Mouse (Mus musculus) G1E-ER4 (cell line): ENCODE data around the gene Cd2. TPM values are rescaled to one million over a fixed set of nuclear protein-coding genes. Genes with fewer than 3 reads are reported as not detected.

Experiments
- GATA1 ChIP-seq: IDR thresholded peaks from one replicate; pipeline ENCODE4 v1.8.0; 2012; ENCODE audit warnings: low read length, inconsistent platforms
- polyA plus RNA-seq: library from polyadenylated mRNA; stranded (reverse); fragments of >175 nt; gene quantifications from 2 replicates; pipeline ENCODE4 v1.2.3, GENCODE M21; 2012

Cd2 gene
- polyA plus RNA-seq, 1 experiment, result not detected

GRCm38 (mm10) chr3:101256090-101256489, 31.6 kb downstream of the Cd2 start:
- TF ChIP-seq GATA1, result no peak

GRCm38 (mm10) chr3:101252141-101252540, 35.6 kb downstream of the Cd2 start:
- no peak for TF ChIP-seq GATA1

- TF ChIP-seq GATA1, result no peak
These were observed 37.9 kb downstream of the Cd2 start for GRCm38 (mm10) chr3:101249846-101250245.

- no peak for TF ChIP-seq GATA1
These were observed 42.5 kb downstream of the Cd2 start for GRCm38 (mm10) chr3:101245212-101245611.

DNA sequence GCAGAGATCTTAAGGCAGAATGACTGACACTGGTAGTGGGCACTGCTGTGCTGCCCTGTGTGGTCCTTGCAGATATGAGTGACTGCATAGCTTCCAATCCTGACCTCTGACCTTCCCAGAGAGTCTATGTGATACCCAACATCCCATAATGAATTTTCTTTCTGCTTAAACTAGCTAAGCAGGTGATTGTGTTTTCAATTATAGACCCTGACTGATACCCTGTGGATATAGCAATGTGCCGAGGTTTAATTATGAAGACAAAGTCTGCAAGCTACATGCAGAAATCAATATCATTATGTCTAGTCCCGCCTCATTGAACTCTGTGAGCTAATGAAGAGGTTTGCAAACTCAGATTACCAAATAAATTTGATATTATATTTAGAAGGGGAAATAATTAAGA, 44.7 kb downstream of the Cd2 start:
- TF ChIP-seq GATA1, result no peak

DNA sequence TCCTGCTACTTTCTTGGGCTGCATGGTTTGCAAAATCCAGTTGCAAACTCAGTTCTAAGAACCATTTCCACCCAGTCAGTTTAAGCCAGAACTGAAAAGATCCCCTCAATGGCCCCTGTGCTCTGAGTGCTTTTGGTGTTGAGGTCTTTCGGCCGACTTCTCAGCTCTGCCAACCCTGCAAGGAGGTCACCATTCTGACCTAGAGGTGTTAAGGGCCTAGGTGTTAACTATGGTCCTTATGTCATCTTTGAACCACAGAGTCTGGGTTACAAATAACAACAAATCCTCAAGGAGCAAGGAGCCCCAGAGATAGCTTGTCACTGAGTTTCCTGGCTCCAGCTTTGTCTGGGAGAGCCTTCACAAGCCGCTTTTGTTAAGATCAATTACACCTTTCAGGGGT, 45.9 kb downstream of the Cd2 start:
- no peak for TF ChIP-seq GATA1

GRCm38 (mm10) chr3:101240859-101241258, 46.9 kb downstream of the Cd2 start:
- no peak for TF ChIP-seq GATA1

GRCm38 (mm10) chr3:101239236-101239635, 48.5 kb downstream of the Cd2 start:
- TF ChIP-seq GATA1, result no peak

DNA sequence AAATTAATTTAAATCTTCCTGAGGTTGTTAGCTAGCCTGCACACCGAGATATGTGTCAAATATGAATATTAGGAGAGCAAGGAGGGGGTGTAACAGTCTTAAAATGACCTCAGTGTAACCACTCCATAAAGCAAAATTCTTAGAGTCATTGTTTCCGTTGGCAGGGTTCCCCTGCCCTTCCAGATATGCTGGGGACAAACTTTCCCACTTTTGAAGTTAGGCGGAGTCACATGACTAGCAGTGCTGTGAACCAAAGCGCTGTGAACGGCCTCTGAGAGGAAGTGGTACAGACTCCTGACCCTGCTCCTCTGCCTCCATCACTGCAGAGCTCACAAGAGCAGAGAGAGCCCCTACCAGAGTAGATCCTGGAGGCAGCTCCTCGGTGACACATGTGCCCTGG, 49.0 kb downstream of the Cd2 start:
- no peak for TF ChIP-seq GATA1

DNA sequence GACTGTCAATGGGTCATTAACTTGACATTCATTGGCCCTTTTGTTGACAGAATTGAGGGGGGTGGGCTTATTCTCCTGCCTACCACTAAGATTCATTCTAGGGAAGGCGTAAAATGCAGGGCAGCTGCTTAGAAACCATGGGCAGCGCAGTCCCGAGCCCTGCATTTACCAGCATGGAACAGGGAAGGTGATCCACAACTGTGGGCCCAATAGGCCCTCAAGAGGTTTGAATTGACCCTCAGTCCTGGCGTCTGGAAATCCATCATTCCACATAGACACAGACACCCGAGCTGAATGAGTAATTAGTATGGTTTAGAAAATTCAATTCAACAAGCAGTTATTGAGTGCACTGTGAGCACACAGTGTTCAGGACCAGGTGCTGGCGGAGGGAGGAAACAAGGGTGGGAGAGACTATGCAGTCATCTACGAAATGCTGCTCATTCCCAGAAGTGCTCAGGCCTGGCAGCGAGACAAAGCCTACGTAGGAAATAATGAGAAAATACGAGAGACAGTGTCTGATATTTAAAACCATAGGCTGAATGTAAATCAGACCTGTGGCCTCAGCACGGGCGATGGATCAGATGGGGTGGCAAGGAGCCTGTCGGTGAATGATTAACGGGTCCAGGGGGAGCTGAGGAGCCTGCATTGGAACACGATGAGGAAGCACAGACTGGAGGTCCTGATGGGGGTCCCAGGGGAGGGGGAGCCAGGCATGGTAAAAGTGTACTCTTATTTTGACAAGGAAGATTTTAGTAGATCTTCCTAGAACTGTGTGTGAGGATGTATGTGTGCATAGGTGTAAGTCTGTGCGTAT, 50.5 kb downstream of the Cd2 start:
- TF ChIP-seq GATA1, result no peak

- TF ChIP-seq GATA1, result no peak
These were observed 51.5 kb downstream of the Cd2 start for GRCm38 (mm10) chr3:101236261-101236660.

GRCm38 (mm10) chr3:101235321-101235720, 52.4 kb downstream of the Cd2 start:
- no peak for TF ChIP-seq GATA1

GRCm38 (mm10) chr3:101233424-101233823, 54.3 kb downstream of the Cd2 start:
- TF ChIP-seq GATA1, result no peak

GRCm38 (mm10) chr3:101232570-101232969, 55.2 kb downstream of the Cd2 start:
- TF ChIP-seq GATA1, result no peak

- TF ChIP-seq GATA1, result no peak
These were observed 57.5 kb downstream of the Cd2 start for GRCm38 (mm10) chr3:101230201-101230600.

DNA sequence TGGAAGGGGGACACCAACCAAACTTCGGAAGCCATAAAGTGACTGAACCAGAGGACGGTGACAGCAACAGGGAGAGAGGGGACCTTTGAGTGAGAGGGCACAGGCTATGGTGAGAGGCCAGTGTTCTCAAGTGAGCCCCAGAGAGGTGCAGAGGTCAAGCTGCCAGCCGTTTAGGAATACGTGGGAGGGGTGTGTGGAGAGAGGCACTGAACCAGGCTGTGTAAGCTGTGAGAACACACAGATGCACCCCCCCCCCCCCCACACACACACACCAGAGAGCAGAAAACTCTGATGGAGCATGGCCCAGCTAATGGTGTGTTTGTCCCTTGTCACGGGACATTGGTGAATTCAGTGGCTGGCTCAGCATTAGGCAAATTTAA, 58.2 kb downstream of the Cd2 start:
- TF ChIP-seq GATA1, result no peak

- no peak for TF ChIP-seq GATA1
These were observed 58.7 kb downstream of the Cd2 start for GRCm38 (mm10) chr3:101228868-101229550.
